Mouse (Mus musculus) cortical plate, adult 2 months (tissue): ENCODE results near the gene Tmem132d.

Experiments
- CTCF ChIP-seq: fragments of 200-500 bp; IDR thresholded peaks from 2 replicates; pipeline ENCODE4 v1.5.1; 2011; ENCODE audit warnings: mild to moderate bottlenecking, control low read depth, low read length; ENCODE audit not compliant: insufficient read depth; ENCODE audit errors: extremely low read depth
- POLR2A ChIP-seq: fragments of 200-500 bp; IDR thresholded peaks from 2 replicates; pipeline ENCODE4 v1.6.1; 2011; ENCODE audit warnings: mild to moderate bottlenecking, low read length, control low read depth; ENCODE audit not compliant: insufficient read depth; ENCODE audit errors: extremely low read depth

GRCm38 (mm10) chr5:128424213-128424612, 8.7 kb downstream of the Tmem132d start:
- no peak for TF ChIP-seq POLR2A
- no peak for TF ChIP-seq CTCF
